Mouse (Mus musculus): ENCODE data around the gene Rbms2. TPM values are rescaled to one million over a fixed set of nuclear protein-coding genes. Genes with fewer than 3 reads are reported as not detected.
A peak's percentile ranks its signal among the peaks of the same experiment; 100 is the strongest.
"Not testable (repeated sequence)": the region's sequence is repeated elsewhere in the genome, so short reads cannot be mapped to it uniquely, and the experiment has no call there.

The Rbms2 gene
- polyA plus RNA-seq, 1 experiment from 2014 or later, result 32.5 TPM

- WGBS, result 59% methylated on average over 5 of the region's 5 CpGs
- no peak for DNase-seq (ENCODE audit: low spot score)
Observed at GRCm38 (mm10) chr10:128187181-128187605, 7.1 kb upstream of the Rbms2 start.

DNA sequence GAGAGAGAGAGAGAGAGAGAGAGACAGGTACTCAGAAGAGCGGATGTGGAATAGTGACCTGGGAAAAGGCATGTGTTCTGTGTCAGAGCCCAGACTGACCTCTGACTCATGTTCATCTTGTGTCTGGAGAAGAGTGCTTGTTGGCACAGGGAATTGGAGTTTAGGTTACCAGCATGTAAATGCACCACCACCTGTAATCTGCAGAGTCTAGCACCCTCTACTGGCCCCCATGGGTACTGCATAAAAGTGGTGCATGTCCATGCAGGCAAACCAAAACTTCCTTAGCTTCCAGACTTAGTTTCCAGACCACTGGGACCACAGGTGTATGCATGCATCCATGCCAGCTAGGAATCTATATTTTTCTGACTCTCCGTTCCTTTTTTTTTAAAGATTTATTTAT is 5.9 kb upstream of the Rbms2 start:
- Histone ChIP-seq H3K27ac (no peak overlapping the region), H3K36me3 (no peaks in the 10 kb centered on the region), H3K9me3 (no peaks in the 10 kb centered on the region), H3K27me3 (ENCODE audit: insufficient read depth, poor library complexity, severe bottlenecking) (no peaks in the 10 kb centered on the region), H3K4me3 (no peak overlapping the region), H3K4me1 (no peaks in the 10 kb centered on the region)
- WGBS, result 44% methylated on average over 2 of the region's 2 CpGs
- peak; percentile 92 for DNase-seq (ENCODE audit: low spot score)

More at GRCm38 (mm10) chr10:128187181-128187605, 7.1 kb upstream of the Rbms2 start:
- Histone ChIP-seq H3K36me3 (no peaks in the 10 kb centered on the region), H3K4me1 (no peaks in the 10 kb centered on the region), H3K27ac (no peak overlapping the region), H3K4me3 (no peak overlapping the region), H3K9me3 (no peaks in the 10 kb centered on the region), H3K27me3 (ENCODE audit: insufficient read depth, poor library complexity, severe bottlenecking) (no peaks in the 10 kb centered on the region)

- H3K4me3 ChIP-seq, result no peak overlapping the region
- 72% methylated on average over 6 of the region's 6 CpGs for WGBS
- no peaks in the 10 kb centered on the region for H3K9me3 ChIP-seq
- no peak for DNase-seq (ENCODE audit: low spot score)
- no peaks in the 10 kb centered on the region for H3K27me3 ChIP-seq (ENCODE audit: insufficient read depth, poor library complexity, severe bottlenecking)
- H3K36me3 ChIP-seq, result no peaks in the 10 kb centered on the region
- no peak overlapping the region for H3K27ac ChIP-seq
- no peaks in the 10 kb centered on the region for H3K4me1 ChIP-seq
Observed at GRCm38 (mm10) chr10:128185277-128185940, 5.3 kb upstream of the Rbms2 start.

DNA sequence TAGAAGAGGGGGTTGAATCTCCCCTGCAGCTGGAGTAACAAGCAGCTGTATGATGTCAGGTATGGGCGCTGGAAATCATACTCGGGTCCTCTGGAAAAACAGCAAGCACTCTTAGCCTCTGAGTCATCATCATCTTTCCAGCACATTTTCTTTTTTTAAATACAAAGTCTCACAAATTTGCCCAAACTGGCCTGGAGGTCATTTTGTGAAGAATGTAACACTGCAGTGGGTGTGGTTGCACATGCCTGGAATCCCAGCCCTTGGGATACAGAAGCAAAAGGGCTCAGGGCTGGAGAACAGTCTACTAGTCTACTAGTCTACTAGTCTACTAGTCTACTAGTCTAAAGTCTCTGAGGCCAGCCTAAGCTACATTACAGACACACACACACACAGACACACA is 4.2 kb upstream of the Rbms2 start:
- no peak for DNase-seq (ENCODE audit: low spot score)
- no peaks in the 10 kb centered on the region for H3K27me3 ChIP-seq (ENCODE audit: insufficient read depth, poor library complexity, severe bottlenecking)
- no peak overlapping the region for H3K4me3 ChIP-seq
- no peaks in the 10 kb centered on the region for H3K36me3 ChIP-seq
- 94% methylated on average over 2 of the region's 2 CpGs for WGBS
- no peaks in the 10 kb centered on the region for H3K9me3 ChIP-seq
- H3K27ac ChIP-seq, result no peak overlapping the region
- peaks cover 8% of the 10 kb centered on the region for H3K4me1 ChIP-seq

GRCm38 (mm10) chr10:128177316-128177715 is 2.8 kb downstream of the Rbms2 start:
- Histone ChIP-seq H3K27ac (no peak overlapping the region), H3K4me3 (no peak overlapping the region), H3K4me1 (peaks cover 24% of the 10 kb centered on the region), H3K27me3 (ENCODE audit: insufficient read depth, poor library complexity, severe bottlenecking) (no peaks in the 10 kb centered on the region), H3K36me3 (no peaks in the 10 kb centered on the region), H3K9me3 (no peaks in the 10 kb centered on the region)
- DNase-seq (ENCODE audit: low spot score), result no peak
- 80% methylated on average over 4 of the region's 4 CpGs for WGBS

DNA sequence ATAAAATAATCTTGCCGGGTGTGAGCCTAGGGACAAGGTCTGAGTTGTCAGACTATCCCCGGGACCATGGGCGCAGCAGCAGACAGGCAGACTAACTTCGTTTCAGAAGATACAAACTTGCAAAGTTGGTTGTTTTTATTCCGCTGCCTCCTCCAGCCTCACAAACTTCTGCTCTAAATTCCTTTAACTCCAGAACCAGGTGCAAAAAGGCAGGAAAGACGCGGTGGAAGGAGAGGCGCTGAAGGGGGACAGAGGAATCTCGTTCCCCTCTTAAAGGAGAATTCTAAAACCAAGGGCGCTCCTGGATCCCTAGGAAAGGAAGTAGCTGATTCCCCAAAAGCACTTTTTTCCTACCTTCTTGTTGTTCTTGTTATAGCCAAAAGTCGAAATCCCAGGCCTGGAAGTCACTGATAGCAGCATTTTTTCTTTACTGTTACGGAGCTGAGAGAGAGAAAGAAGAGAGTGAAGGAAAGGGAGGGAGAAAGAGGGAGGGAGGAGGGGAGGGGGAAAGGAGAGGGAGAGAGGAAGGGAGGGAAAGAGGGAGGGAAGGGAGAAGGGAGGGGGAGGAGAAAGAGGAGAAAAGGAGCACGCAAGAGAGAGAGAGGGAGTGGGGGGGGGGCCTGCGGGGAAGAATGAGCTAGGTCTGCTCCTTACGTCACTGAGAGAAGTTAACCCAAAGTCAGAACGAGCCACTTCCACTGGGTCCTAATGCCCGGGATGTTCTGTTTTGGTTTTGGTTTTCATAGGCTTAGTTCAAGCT is 3.9 kb downstream of the Rbms2 start:
- 0 out of 2 replicates have a peak, but pooled peaks cover 6% of the 10 kb centered on the region for H3K36me3 ChIP-seq
- H3K27ac ChIP-seq, result peak overlapping the region; percentile 91
- H3K4me3 ChIP-seq, result peak overlapping the region; percentile 78
- DNase-seq (ENCODE audit: low spot score), result peak; percentile 94
- H3K27me3 ChIP-seq (ENCODE audit: insufficient read depth, poor library complexity, severe bottlenecking), result no peaks in the 10 kb centered on the region
- WGBS, result under 1% methylated on average over 17 of the region's 17 CpGs
- H3K9me3 ChIP-seq, result no peaks in the 10 kb centered on the region
- peaks cover 24% of the 10 kb centered on the region for H3K4me1 ChIP-seq

DNA sequence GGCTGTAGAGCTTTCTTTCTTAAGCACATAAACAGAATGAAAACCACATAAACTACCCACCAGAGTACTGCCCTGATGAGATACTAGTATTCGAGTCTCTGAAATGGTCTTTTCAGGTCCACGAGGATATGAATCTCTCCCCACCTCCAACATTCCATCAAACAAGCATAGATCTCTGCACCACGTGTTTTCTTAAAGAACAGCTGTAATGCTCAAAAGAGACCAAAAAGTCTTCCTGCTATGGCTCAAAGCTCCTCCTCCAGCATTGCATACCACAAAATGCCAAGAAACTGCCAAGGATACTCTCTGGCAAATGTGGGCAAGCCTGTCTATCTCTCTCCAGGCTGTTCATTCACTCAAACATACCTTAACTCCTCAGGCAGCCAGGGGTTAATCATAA is 4.8 kb downstream of the Rbms2 start:
- H3K4me1 ChIP-seq, result peaks cover 24% of the 10 kb centered on the region
- H3K27ac ChIP-seq, result peak overlapping the region; percentile 91
- H3K27me3 ChIP-seq (ENCODE audit: insufficient read depth, poor library complexity, severe bottlenecking), result no peaks in the 10 kb centered on the region
- 0 out of 2 replicates have a peak, but pooled peaks cover 6% of the 10 kb centered on the region for H3K36me3 ChIP-seq
- peak overlapping the region; percentile 78 for H3K4me3 ChIP-seq
- H3K9me3 ChIP-seq, result no peaks in the 10 kb centered on the region
- no peak for DNase-seq (ENCODE audit: low spot score)
- WGBS, result 9% methylated on average over 3 of the region's 3 CpGs

- H3K36me3 ChIP-seq; H3K27ac ChIP-seq; DNase-seq (ENCODE audit: low spot score); H3K9me3 ChIP-seq; H3K4me3 ChIP-seq; H3K27me3 ChIP-seq (ENCODE audit: insufficient read depth, poor library complexity, severe bottlenecking): not testable (repeated sequence)
- WGBS, result 95% methylated on average over 10 of the region's 10 CpGs
- H3K4me1 ChIP-seq, result peaks cover 15% of the 10 kb centered on the region
Observed at GRCm38 (mm10) chr10:128171348-128171747, 8.7 kb downstream of the Rbms2 start.

- Histone ChIP-seq H3K4me3 (no peak overlapping the region), H3K27me3 (ENCODE audit: insufficient read depth, poor library complexity, severe bottlenecking) (no peaks in the 10 kb centered on the region), H3K27ac (no peak overlapping the region; the same call in 1 of the 2 replicates), H3K9me3 (no peaks in the 10 kb centered on the region), H3K4me1 (0 out of 2 replicates have a peak, but pooled peaks cover 10% of the 10 kb centered on the region), H3K36me3 (peaks cover 20% of the 10 kb centered on the region)
- 38% methylated on average over 6 of the region's 6 CpGs for WGBS
- DNase-seq (ENCODE audit: low spot score), result no peak
Observed at GRCm38 (mm10) chr10:128167091-128167490, 13.0 kb downstream of the Rbms2 start.

GRCm38 (mm10) chr10:128165726-128166125 is 14.4 kb downstream of the Rbms2 start:
- not testable (repeated sequence) for H3K4me3 ChIP-seq

DNA sequence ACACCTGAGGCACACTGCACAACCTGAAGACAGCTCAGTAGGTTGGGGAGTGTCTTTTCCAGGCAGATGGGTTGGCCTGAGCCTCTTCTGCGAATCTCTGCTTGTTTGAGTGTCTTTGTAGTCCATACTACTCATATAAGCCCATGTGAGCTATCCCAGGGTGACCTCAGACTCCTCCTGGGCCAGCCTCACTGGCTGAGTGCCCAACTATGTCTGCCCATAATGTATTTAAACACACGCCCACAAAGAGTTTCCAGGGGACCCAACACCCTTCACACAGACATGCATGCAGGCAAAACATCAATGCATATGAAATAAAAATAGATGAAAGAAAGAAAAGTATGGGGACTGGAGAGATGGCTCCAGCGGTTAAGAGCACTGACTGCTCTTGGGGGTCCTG is 26.1 kb downstream of the Rbms2 start:
- Histone ChIP-seq H3K4me3 (no peak overlapping the region), H3K36me3 (peaks cover 16% of the 10 kb centered on the region), H3K27me3 (ENCODE audit: insufficient read depth, poor library complexity, severe bottlenecking) (no peaks in the 10 kb centered on the region), H3K27ac (no peak overlapping the region), H3K4me1 (peaks cover 13% of the 10 kb centered on the region), H3K9me3 (no peaks in the 10 kb centered on the region)
- no peak for DNase-seq (ENCODE audit: low spot score)
- WGBS, result 83% methylated on average over 3 of the region's 3 CpGs

More at GRCm38 (mm10) chr10:128165726-128166125, 14.4 kb downstream of the Rbms2 start:
- not testable (repeated sequence) for H3K9me3 ChIP-seq; H3K27ac ChIP-seq; H3K27me3 ChIP-seq (ENCODE audit: insufficient read depth, poor library complexity, severe bottlenecking); H3K4me1 ChIP-seq; DNase-seq (ENCODE audit: low spot score)
- H3K36me3 ChIP-seq, result peaks cover 18% of the 10 kb centered on the region
- WGBS, result 85% methylated on average over 3 of the region's 3 CpGs

DNA sequence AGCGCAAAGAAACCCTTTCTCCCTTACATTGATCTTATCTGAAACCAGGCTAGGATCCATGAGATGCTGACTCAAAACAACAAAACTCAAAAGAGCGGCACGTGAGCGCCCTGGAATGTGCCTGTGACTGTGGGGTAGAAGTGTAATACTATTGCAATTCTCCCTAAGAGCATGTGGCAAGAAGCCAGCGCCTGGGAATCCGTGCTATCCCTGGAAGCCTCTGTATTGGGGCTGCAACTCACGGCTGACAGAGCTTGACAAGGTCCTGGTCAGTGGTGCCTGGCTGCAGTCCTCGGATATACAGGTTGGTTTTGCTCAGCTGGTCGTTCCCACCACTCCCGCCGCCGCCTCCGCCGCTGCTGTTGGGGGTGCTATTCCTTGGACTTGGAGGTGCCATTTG is 29.2 kb downstream of the Rbms2 start:
- H3K9me3 ChIP-seq, result no peaks in the 10 kb centered on the region
- 70% methylated on average over 14 of the region's 14 CpGs for WGBS
- DNase-seq (ENCODE audit: low spot score), result no peak
- H3K36me3 ChIP-seq, result peaks cover 29% of the 10 kb centered on the region
- no peaks in the 10 kb centered on the region for H3K27me3 ChIP-seq (ENCODE audit: insufficient read depth, poor library complexity, severe bottlenecking)
- H3K4me1 ChIP-seq, result peaks cover 13% of the 10 kb centered on the region
- no peak overlapping the region for H3K27ac ChIP-seq
- no peak overlapping the region for H3K4me3 ChIP-seq

DNA sequence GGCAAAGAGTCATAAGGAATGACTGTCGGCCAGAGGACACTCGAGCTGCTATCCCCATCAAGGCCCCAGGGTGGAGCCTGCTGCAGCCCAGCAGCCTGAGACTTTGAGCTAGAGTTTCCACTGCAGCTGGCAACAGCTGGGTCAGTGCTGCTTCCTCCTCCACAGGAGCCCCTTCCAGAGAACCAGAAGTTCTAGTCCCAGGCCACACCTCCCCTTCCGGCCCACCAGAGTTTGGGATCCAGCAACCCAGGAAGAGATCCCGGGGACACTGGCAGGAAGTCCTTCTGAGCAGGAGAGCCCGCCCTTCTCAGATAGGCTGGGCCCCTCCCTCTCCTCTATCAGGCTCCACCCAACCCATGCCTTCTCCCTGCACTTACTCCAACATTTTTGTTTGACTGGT is 30.5 kb downstream of the Rbms2 start:
- 5% methylated on average over 5 of the region's 5 CpGs for WGBS
- Histone ChIP-seq H3K9me3 (no peaks in the 10 kb centered on the region), H3K27me3 (ENCODE audit: insufficient read depth, poor library complexity, severe bottlenecking) (no peaks in the 10 kb centered on the region), H3K4me1 (peaks cover 13% of the 10 kb centered on the region), H3K36me3 (peaks cover 43% of the 10 kb centered on the region), H3K4me3 (peak overlapping the region; percentile 41), H3K27ac (peak overlapping the region; percentile 83)
- DNase-seq (ENCODE audit: low spot score), result peak; percentile 95

Data from heart, embryonic 10.5 days (tissue).